Mouse (Mus musculus) urinary bladder, postnatal 14 days (tissue): Measurements from ENCODE around the gene Snx20.

Experiments used
- DNase-seq: peaks from one replicate; pipeline ENCODE4 v3.0.0; 2021; ENCODE audit warnings: low spot score

Gene Snx20

GRCm38 (mm10) chr8:88604065-88605038 is 31.6 kb downstream of the Snx20 start:
- DNase-seq: peak; percentile 81

GRCm38 (mm10) chr8:88603446-88603989 is 32.4 kb downstream of the Snx20 start:
- no peak for DNase-seq

- DNase-seq: no peak
Observed at GRCm38 (mm10) chr8:88599491-88599890, 36.4 kb downstream of the Snx20 start.

GRCm38 (mm10) chr8:88598578-88598977 is 37.4 kb downstream of the Snx20 start:
- DNase-seq: no peak

- no peak for DNase-seq
Observed at GRCm38 (mm10) chr8:88596042-88596441, 39.9 kb downstream of the Snx20 start.

- DNase-seq: no peak
Observed at GRCm38 (mm10) chr8:88593947-88594346, 42.0 kb downstream of the Snx20 start.

GRCm38 (mm10) chr8:88590226-88590625 is 45.7 kb downstream of the Snx20 start:
- DNase-seq: no peak

GRCm38 (mm10) chr8:88588205-88588889 is 47.6 kb downstream of the Snx20 start:
- no peak for DNase-seq

GRCm38 (mm10) chr8:88583863-88584262 is 52.1 kb downstream of the Snx20 start:
- no peak for DNase-seq

GRCm38 (mm10) chr8:88580785-88581184 is 55.1 kb downstream of the Snx20 start:
- no peak for DNase-seq

GRCm38 (mm10) chr8:88579668-88580330 is 56.1 kb downstream of the Snx20 start:
- no peak for DNase-seq

- peak; percentile 33 for DNase-seq
Observed at GRCm38 (mm10) chr8:88579246-88579645, 56.7 kb downstream of the Snx20 start.

GRCm38 (mm10) chr8:88578413-88579175 is 57.3 kb downstream of the Snx20 start:
- no peak for DNase-seq

GRCm38 (mm10) chr8:88577666-88578065 is 58.3 kb downstream of the Snx20 start:
- no peak for DNase-seq
